Mouse (Mus musculus) left cerebral cortex, postnatal 36 days (tissue): ENCODE measurements around the gene Cpeb3. TPM values are rescaled to one million over a fixed set of nuclear protein-coding genes. Genes with fewer than 3 reads are reported as not detected.
"Not testable (repeated sequence)": the region's sequence is repeated elsewhere in the genome, so short reads cannot be mapped to it uniquely, and the experiment has no call there.

ENCODE experiments used
- DNase-seq, 2 experiments: peaks; one replicate each; pipeline ENCODE4 v3.0.0; 2021 to 2022; ENCODE audit warnings: low spot score in 2 of 2, mixed read lengths in 1 of 2
- intact Hi-C: fragments of 180-260 bp; cut with DNase I; formaldehyde crosslinking; loops from one replicate; pipeline ENCODE4 v1.15.1; 2025
- total RNA-seq, 2 experiments: library from RNA; stranded (reverse); gene quantifications; 2 replicates each; pipeline ENCODE4 v1.2.3; 2021

Cpeb3 gene
- total RNA-seq: 100 to 1,000 TPM in 1 of 2 experiments, 10 to 100 TPM in 1; 79.8 to 104 TPM

DNA sequence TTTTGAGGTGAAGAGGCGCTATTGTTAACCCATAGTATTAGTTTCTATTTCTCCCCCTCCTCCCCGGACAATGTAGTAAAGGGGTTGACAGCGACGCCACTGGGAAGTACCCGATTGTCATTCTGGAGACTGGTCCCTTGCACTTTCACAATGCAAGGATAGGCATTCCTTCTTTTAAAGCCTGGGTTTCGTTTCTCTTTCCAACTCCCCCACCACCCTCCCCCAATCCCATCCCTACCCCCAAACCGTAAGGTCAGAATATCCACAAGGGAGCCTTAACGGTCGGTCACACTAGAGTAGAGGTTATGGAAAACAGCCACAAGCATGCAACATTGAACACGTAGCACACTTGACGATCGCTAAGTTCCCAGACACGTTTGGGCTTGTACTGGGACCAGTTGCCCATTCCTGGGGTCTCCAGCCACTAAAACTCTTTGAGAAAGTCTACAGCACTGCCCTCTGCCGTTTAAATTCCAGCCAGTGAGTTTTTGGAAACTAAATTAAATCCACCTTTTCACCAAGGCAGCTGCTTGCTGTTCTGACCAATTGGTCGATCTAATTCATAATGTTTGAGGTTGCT, at the start of gene Cpeb3:
Gene Cpeb3, minus strand, starts transcription at position 426 of the 580 bp plus-strand sequence.
- peak; percentile 7 to 14 for DNase-seq
- intact Hi-C loops: loop anchor here (5.0 kb wide), 2 partner anchors 59 to 161 kb away; no protein-coding TSS in a partner anchor

DNA sequence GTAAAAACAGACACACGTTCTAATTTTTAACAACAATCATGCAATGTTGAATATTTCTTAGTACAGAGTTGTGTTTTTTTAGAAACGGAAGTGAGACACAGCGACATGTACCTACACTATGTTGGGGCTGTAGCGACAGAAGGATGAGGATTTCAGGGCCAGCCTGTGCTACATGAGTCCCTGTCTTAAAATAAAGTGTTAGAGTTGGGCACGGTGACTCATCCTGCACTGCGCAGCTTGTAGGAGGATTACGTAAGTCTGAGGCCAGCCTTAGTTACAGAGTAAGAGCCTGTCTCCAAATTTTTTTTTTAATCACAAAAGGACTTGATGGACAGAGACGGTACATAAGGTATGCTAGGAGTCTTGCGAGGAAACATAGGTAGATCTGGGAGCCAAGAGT, 46.9 kb upstream of the Cpeb3 start:
- intact Hi-C loops: no loop called here
- peak; percentile 70 to 75 for DNase-seq

DNA sequence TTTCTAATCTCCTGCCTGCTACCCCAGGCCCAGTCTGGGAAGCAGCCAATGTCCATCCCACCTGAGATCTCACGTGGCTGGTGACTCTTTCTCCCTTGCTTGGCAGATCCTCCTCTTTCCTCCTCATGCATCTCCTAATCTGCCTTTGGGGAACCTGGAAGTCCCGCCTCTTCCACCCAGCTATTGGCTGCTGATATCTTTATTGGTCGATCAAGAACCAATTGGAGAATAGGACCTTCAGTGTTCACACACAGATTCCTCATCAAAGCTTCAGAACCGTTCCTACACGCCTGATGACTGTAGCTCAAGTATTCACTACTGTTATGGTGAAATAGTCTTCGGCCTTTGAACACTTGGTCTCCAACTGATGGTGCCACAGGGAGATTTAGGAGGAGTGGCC, 43.7 kb upstream of the Cpeb3 start:
- no peak for DNase-seq
- intact Hi-C loops: no loop called here

DNA sequence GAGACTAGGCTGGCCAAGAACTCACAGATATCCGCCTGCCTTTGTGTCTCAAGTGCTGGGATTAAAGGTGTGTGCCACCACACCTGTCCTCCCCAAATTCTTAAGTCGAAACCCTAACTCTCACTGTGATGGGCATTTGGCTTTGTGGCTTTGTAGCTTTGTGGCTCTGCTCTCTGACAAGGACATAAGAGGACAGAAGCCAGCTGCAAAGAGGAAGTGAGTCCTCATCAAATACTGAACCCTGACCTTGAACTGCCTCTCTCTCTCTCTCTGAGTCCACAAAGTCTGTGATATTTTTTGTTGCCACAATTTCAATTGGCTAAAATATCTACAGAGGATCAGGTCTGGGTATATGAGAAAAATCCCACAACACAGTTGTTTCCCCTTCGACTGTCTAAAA, 39.8 kb upstream of the Cpeb3 start:
- intact Hi-C loops: no loop called here
- no peak for DNase-seq

DNA sequence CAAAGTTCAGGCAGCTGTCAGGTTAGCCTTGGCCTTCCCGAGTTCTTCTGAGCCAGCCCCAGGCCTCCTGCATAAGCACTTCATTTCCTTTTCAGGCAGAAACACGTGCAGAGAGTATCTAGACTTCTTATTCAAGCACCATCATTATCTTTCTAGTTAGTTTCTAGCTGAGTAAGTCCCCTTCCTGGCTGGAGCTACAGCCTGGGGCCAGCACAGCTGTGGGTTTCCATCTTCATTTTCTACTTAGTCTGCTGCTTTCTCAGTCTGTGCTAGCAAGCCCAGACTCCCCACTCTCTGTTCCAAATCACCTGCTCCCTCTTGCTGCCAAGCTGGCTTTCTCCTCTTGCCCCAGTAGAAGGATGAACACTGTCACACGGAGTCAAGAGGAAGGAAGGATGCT, 38.5 kb upstream of the Cpeb3 start:
- intact Hi-C loops: no loop called here
- no peak for DNase-seq

DNA sequence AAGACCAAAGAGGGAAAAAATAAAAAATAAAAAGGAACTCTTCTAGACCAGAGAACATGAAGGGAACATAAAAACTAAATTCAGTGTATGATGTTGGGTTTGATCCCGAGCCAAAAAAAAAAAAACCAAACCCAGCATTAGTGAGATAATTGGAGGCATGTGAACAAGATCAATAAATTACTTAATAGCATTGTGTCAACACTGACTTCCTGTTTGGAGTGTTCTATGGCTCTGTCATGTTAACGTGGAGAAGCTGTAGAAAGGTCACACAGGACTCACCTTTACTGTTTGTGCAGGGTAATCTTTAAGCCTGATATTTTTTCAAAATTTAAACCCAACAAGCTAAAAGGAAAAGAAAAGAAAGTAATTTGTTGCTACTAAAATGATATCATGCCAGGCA, 34.3 kb upstream of the Cpeb3 start:
- no peak for DNase-seq
- intact Hi-C loops: no loop called here

DNA sequence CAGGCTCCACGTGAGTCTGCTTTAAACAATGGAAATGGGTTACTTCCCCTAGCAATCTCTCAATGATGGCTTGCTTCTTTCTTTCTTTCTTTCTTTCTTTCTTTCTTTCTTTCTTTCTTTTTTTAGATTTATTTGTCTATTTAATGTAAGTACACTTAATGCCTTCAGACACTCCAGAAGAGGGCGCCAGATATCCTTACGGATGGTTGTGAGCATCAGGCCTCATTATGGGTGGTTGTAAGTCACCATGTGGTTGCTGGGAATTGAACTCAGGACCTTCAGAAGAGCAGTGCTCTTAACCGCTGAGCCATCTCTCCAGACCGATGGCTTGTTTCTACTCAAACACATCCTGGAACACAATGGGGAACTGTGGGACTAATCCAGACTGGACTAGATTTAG, 32.8 kb upstream of the Cpeb3 start:
- no peak for DNase-seq
- intact Hi-C loops: no loop called here

DNA sequence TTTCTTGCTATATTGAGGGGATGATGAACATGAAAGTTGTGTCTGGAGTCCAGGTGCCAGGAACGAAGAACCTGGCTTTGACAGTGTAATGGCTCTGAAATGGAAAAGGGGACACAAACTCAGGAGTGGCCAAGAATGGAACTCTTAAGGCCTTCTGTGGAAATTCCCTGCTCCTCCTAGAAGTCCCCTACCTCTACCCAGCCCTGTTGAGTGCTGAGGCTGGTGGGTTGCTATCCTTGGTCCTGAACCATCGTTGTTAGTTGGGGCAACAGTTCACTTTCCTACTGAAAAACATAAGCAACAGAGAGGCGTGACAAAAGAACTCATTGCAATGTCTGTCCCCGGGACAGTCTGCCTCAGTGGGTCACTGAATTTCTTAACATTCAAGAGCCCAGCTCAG, 30.7 kb upstream of the Cpeb3 start:
- DNase-seq: no peak
- intact Hi-C loops: no loop called here

DNA sequence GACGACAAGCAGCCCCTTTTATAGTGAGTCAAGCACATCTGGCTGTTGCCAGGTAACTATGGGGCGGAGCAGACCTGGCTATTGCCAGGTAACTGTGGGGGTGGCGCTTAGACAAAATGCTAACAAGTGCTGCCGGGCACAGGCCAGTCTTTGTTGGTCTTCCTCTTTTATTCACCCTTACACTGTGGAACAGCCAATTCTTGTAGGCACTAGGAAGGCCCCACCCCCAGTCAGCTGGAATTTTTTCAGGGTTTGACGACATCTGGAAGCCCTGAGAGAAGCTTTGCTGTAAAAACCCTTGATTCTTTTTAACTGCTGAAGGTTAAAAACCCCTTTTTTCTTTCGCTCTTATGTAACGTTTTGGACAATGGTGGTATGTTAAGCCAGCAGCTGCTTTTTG, 30.2 kb upstream of the Cpeb3 start:
- DNase-seq: no peak
- intact Hi-C loops: no loop called here

DNA sequence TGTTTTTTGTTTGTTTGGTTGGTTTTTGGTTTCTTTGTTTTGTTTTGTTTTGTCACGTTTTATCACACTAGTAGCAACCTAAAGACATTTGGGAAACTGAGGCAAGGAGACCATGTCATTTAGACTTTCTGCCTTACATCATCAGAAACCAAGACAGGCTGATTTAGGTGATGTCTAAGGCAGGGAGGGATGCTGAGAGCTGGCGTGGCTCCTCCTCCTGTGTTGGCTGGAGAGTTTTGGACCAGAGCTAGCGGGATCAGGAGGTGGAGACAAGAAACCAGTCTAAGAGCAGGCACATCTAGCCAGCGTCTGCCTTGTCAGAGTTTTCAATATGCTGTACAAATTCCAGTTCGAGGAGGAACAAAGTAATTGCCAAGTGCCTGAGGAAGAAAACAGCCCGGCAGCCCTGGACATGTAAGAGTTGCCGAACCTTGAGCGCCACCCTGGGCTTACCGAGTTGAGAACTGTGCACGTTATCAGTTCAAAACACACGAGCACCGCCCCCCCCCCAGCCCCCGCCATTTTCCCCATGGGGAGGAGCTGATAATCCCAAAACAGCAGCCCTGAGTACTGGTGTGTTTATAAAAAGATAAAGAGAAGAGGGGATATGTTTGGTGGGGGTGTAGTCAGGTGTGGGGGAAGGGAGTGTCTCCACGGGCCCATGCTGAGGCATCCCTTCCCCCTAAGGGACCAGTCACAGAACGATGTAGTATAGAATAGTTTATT, 29.5 kb upstream of the Cpeb3 start:
- no peak for DNase-seq
- intact Hi-C loops: no loop called here

DNA sequence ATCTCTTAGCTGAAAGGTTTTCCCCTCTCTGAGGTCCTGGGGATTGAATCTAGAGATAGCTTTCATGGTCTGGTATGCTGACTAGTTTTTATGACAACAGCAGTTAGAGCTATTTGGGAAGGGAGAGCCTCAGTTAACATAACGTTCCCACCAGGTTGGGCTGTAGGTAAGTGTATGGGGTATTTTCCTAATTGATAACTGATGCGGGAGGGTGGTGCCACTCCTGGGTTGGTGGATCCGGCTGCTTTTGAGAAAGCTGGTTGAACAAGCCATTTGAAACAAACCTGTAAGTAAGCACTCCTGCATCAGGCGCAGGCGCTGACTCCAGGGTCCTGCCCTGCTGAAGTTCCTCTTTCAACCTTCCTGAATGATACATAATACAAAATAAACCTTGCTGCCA, 28.9 kb upstream of the Cpeb3 start:
- intact Hi-C loops: no loop called here
- no peak for DNase-seq

DNA sequence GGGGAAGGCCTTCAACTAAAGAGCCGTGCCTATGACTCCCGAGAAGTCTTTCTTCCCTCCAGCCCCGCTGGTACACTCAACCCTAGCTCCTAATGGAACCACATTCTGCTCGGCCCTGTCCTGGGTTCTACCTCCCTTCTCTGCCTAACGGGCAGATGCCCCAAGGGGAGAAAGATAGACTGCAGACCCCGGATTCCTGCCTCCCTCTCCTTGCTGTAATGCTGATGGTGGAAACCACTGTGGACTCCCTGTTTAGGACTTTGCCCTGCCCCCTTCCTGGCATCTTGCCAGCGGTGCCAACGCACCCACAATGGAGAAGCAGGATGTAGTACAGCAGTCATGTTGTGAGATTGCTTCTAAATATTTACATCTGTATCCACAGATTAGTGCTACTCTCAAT, 27.4 kb upstream of the Cpeb3 start:
- intact Hi-C loops: no loop called here
- DNase-seq: no peak

DNA sequence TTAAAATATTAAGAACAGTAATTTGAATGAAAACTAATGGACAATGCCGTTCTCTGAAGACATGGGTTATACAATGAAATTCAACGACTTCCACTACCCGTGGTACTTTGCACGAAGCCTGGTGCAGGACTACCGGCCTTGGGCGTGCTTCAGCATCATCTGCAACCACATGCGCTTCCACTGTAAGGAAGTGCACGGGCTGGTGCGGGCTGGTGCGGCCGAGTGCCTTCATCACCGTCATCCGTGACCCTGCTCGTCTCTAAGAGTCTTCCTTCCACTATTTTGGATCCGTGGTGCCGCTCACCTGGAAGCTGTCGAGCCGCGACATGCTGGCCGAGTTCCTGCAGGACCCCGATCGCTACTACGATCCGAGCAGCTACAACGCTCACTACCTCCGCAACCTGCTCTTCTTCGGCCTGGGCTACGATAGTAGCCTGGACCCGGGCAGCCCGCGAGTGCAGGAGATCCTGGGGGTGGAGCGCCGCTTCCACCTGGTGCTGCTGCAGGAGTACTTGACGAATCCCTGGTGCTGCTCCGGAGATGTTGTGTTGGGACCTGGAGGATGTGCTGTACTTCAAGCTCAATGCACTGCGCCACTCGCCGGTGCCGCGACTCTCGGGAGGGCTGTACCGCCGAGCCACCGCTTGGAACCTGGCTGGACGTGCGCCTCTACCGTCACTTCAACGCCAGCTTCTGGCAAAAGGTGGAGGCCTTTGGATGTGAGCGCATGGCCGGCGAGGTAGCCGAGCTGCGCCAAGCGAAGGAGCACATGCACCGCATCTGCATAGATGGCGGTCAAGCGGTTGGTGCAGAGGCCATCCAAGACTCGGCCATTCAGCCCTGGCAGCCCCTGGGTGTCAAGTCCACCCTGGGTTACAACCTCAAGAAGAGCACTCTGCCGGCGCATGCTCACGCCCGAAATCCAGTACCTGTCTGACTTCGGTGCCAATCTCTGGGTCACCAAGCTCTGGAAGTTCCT, 25.4 kb upstream of the Cpeb3 start:
- intact Hi-C loops: no loop called here
- DNase-seq: peak; percentile 18 to 25

DNA sequence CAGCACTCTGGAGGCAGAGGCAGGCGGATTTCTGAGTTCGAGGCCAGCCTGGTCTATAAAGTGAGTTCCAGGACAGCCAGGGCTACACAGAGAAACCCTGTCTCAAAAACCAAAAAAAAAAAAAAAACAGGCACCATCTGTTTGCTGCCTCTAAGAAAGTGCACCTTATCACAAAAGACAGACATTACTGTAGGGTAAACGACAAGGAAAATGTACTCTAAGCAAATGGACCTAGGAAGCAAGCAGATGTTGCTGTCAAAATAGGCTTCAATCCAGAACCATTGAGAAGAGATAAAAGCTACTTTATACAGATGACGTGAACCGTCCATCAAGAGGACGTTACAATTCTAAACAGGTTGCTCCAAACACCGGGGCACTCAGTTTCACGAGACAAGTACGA, 24.2 kb upstream of the Cpeb3 start:
- DNase-seq, intact Hi-C loops: not testable (repeated sequence)

DNA sequence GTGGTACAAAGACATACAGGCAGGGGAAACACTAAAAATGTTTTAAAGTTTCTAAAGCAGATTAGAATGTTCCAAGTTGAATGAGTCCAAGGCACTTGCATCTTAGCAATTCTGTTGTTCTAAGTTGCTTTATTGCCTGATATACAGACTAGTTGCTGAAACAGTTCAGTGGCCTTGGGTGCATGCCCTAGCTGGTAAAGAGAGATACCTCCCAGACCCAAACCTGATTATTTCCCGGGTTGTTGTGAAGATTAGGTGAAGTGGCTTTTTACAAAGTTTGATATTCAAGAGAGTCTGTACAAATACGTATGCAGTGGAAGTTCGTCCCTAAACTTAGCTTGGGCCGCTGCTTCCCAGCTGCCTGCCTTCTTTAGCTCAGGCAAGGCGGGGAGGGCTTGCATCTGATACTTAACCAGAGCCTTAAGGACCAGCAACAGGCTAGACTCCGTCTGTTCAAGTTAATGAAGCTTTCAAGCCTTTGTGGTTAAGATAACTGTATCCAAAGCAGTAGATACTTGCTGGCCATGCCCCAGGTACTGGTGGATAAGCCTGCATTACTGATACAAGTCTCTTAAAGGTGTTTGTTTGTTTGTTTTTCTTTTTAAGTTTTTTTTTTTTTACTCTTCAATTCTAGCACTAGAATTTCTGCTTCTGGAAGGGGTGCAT, 16.9 kb upstream of the Cpeb3 start:
- intact Hi-C loops: no loop called here
- DNase-seq: no peak

DNA sequence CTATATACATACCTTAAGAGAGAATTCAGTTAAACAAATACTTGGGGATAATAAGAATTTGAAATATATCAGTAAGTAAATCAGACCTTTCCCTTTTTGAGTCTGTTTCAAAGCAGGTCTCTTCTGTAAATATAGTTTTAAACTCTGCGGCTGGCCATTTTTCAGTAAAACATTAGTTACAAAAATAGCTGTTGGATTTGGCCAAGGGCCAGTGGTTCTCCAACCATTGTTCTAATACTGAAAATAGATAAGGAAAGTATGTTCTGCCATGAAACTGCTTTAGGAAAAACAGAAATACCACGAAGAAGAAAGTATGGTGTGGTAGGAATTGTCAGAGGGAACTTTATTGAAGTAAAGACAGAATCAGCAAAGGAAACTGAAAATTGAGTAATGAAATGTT, 6.3 kb upstream of the Cpeb3 start:
- intact Hi-C loops: no loop called here
- DNase-seq: no peak

DNA sequence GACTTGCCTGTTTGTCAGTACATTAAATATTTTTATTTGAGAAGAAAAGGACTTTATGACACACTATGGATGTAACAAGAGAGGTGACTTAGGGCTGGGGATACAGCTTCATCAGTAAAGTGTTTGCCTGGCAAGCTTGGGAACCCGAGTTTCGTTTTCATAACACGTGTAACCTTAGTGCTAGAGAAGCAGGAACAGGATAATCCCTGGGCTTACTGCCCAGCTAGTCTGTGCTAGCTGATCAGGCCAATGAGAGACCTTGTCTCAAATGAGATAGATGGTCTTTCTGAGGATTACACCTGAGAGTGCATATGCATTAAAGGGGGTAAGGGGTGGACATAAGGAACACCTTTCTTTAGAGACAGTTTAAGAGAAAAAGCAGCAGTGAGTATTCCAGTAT, 3.0 kb upstream of the Cpeb3 start:
- DNase-seq: no peak
- intact Hi-C loops: no loop called here

DNA sequence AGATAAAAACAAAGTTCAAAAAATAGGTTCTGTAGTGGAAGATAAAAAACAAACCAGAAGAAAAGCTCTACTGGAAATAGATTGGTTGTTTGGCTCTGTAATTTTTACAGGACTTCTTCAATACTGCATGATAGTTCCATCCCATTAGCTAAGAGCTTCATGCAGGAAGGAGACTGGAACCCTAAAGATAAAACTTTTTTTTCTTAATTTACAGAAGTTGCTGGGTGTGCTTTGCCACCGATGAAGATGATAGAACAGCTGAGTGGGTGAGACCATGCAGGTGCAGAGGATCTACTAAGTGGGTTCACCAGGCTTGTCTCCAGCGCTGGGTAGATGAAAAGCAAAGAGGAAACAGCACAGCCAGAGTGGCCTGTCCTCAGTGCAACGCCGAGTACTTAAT, 2.1 kb upstream of the Cpeb3 start:
- intact Hi-C loops: no loop called here
- no peak for DNase-seq

DNA sequence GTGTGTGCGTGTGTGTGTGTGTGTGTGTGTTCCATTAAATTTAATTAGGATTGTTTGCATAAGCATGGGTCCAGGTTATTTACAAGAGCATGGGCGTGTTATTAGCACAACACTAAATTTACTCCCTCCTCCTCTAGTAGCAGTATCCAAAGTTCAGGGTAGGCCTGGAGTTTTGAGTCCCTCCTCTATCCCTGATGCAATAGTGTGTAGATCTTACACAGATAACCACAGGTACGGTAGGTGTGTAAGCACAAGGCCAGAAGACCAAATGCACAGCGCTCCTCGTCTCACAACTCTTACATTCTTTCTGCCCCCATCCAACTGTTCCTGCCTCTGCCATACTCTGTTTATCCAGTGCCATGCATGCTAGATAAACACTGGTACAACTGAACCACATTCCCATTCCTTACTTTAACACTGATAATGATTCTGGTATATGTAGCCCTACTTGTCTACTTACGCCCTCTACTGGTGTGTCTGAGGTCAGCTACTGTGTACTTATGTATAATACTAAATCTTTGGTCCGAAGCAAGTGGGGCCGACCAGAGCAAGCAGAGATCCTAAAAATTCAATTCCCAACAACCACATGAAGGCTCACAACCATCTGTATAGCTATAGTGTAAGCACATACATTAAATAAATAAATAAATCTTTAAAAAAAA, 1.2 kb upstream of the Cpeb3 start:
- no peak for DNase-seq
- intact Hi-C loops: loop anchor here (5.0 kb wide), 2 partner anchors 58 to 162 kb away; no protein-coding TSS in a partner anchor
